Mouse (Mus musculus): ENCODE data around the gene Dydc1. TPM values are rescaled to one million over a fixed set of nuclear protein-coding genes. Genes with fewer than 3 reads are reported as not detected.

The Dydc1 gene
- polyA plus RNA-seq, 1 experiment from 2014 or later, result not detected

GRCm38 (mm10) chr14:41065168-41065567, 7.5 kb upstream of the Dydc1 start:
- no peak overlapping the region for H3K4me3 ChIP-seq
- no peaks in the 10 kb centered on the region for H3K27me3 ChIP-seq (replicated peaks)
- WGBS, result 57% methylated on average over 2 of the region's 2 CpGs
- H3K9me3 ChIP-seq, result no peaks in the 10 kb centered on the region
- H3K27ac ChIP-seq, result no peak overlapping the region
- no peak for ATAC-seq (ENCODE audit: low FRiP score, low read depth)
- H3K4me1 ChIP-seq, result no peaks in the 10 kb centered on the region
- no peak overlapping the region for H3K9ac ChIP-seq
- H3K4me2 ChIP-seq (replicated peaks), result no peak overlapping the region
- no peaks in the 10 kb centered on the region for H3K36me3 ChIP-seq

- no peak overlapping the region for H3K9ac ChIP-seq
- no peaks in the 10 kb centered on the region for H3K9me3 ChIP-seq
- H3K27me3 ChIP-seq (replicated peaks), result no peaks in the 10 kb centered on the region
- WGBS, result 7% methylated on average over 1 of the region's 1 CpGs
- no peak overlapping the region for H3K27ac ChIP-seq
- H3K4me3 ChIP-seq, result no peak overlapping the region
- no peak for ATAC-seq (ENCODE audit: low FRiP score, low read depth)
- no peaks in the 10 kb centered on the region for H3K4me1 ChIP-seq
- no peaks in the 10 kb centered on the region for H3K36me3 ChIP-seq
- H3K4me2 ChIP-seq (replicated peaks), result no peak overlapping the region
Measured at GRCm38 (mm10) chr14:41066416-41066815, 6.3 kb upstream of the Dydc1 start.

DNA sequence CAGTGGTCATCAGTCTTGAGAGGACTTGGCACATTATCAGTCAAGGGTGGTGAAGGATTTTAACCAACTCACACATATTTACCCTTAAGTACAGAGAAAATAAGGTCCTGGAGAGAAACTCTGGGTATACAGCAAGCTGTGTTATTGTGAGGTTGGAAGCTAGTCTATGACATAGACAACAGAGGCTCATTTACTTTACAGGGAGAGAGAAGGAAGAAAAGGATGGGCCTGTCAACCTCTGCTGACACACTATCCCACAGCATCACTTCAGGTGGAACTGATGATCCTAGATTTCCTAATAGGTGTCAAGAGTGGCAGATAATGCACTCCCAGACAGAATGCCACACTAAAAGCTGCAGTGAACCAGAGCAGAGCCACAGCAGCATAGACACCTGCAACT, 3.6 kb upstream of the Dydc1 start, which contains the start of gene Dydc2:
Dydc2 (minus strand) TSS at position 101 of the 400 bp plus-strand sequence.
- Histone ChIP-seq H3K9ac (no peak within 1 kb of the TSS), H3K27ac (no peak within 1 kb of the TSS), H3K4me2 (replicated peaks) (no peak within 1 kb of the TSS), H3K36me3 (no peaks in the 10 kb centered on the region), H3K27me3 (replicated peaks) (no peaks in the 10 kb centered on the region), H3K4me1 (peaks cover 5% of the 10 kb centered on the region; the same call in 1 of the 2 replicates), H3K9me3 (no peaks in the 10 kb centered on the region), H3K4me3 (no peak within 1 kb of the TSS)
- ATAC-seq (ENCODE audit: low FRiP score, low read depth), result no peak

- Histone ChIP-seq H3K9ac (no peak overlapping the region), H3K4me3 (no peak overlapping the region), H3K27ac (no peak overlapping the region), H3K36me3 (no peaks in the 10 kb centered on the region), H3K27me3 (replicated peaks) (no peaks in the 10 kb centered on the region), H3K4me1 (peaks cover 5% of the 10 kb centered on the region; the same call in 1 of the 2 replicates), H3K9me3 (no peaks in the 10 kb centered on the region), H3K4me2 (replicated peaks) (no peak overlapping the region)
- ATAC-seq (ENCODE audit: low FRiP score, low read depth), result no peak
- WGBS, result 86% methylated on average over 3 of the region's 3 CpGs
Measured at GRCm38 (mm10) chr14:41070343-41070742, 2.4 kb upstream of the Dydc1 start.

DNA sequence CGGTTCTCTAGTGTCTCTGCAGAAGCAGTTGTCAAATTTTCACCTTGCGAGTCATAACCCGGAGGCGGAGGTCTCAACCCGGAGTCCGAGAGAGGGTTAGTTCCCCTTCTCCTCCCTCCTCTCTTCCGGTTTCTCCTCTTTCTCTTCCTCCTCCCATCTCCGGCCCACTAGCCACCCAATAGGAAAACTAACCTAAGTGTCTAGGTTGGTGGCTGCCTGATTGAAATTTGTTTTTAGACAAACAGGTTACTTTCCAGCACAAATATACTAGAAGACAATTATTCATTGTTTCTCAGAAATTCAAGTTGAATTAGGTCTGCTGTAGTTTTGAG, 199 bp downstream of the Dydc1 start:
- Histone ChIP-seq H3K4me2 (replicated peaks) (peak overlapping the region; percentile 74), H3K9ac (0 out of 2 replicates have a peak overlapping the region, but pooled peaks have one; percentile 5), H3K36me3 (no peaks in the 10 kb centered on the region), H3K4me1 (peaks cover 5% of the 10 kb centered on the region; the same call in 1 of the 2 replicates), H3K4me3 (peak overlapping the region; percentile 38), H3K27me3 (replicated peaks) (no peaks in the 10 kb centered on the region), H3K27ac (no peak overlapping the region), H3K9me3 (no peaks in the 10 kb centered on the region)
- ATAC-seq (ENCODE audit: low FRiP score, low read depth), result no peak; the same call in 1 of the 2 replicates
- 2% methylated on average over 8 of the region's 8 CpGs for WGBS

- H3K27ac ChIP-seq, result no peak overlapping the region
- no peak for ATAC-seq (ENCODE audit: low FRiP score, low read depth)
- no peaks in the 10 kb centered on the region for H3K9me3 ChIP-seq
- H3K36me3 ChIP-seq, result no peaks in the 10 kb centered on the region
- no peaks in the 10 kb centered on the region for H3K27me3 ChIP-seq (replicated peaks)
- H3K9ac ChIP-seq, result no peak overlapping the region
- H3K4me2 ChIP-seq (replicated peaks), result no peak overlapping the region
- no peaks in the 10 kb centered on the region for H3K4me1 ChIP-seq
- WGBS, result 81% methylated on average over 2 of the region's 2 CpGs
- H3K4me3 ChIP-seq, result no peak overlapping the region
Measured at GRCm38 (mm10) chr14:41082408-41082807, 9.7 kb downstream of the Dydc1 start.

DNA sequence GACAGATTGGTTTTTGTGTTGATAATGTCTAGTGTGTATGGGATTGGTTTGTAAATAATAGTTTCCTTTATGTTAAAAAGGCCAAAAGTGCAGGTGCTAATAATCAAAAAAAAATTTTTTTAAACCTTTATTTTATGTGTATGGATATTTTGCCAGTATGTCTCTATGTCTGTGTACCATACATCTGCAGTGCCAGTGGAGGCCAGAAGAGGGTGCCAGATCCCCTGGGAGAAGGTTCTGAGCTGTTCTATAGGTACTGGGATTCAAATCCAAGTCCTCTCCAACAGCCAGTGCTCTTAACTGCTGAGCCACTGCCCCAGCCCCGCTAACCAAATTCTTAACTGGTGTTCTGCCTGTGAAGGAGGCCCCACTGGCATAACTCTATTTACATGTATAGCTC, 14.8 kb downstream of the Dydc1 start:
- Histone ChIP-seq H3K27ac (no peak overlapping the region), H3K4me1 (no peaks in the 10 kb centered on the region), H3K36me3 (no peaks in the 10 kb centered on the region), H3K9ac (no peak overlapping the region), H3K4me3 (no peak overlapping the region), H3K9me3 (no peaks in the 10 kb centered on the region), H3K4me2 (replicated peaks) (no peak overlapping the region), H3K27me3 (replicated peaks) (no peaks in the 10 kb centered on the region)
- ATAC-seq (ENCODE audit: low FRiP score, low read depth), result no peak
- 78% methylated on average over 1 of the region's 1 CpGs for WGBS

- no peak overlapping the region for H3K4me2 ChIP-seq (replicated peaks)
- H3K36me3 ChIP-seq, result no peaks in the 10 kb centered on the region
- H3K9me3 ChIP-seq, result no peaks in the 10 kb centered on the region
- no peak overlapping the region for H3K27ac ChIP-seq
- H3K4me3 ChIP-seq, result no peak overlapping the region
- no peak for ATAC-seq (ENCODE audit: low FRiP score, low read depth)
- H3K9ac ChIP-seq, result no peak overlapping the region
- 51% methylated on average over 8 of the region's 8 CpGs for WGBS
- no peaks in the 10 kb centered on the region for H3K27me3 ChIP-seq (replicated peaks)
- H3K4me1 ChIP-seq, result no peaks in the 10 kb centered on the region
Measured at GRCm38 (mm10) chr14:41090777-41091176, 18.1 kb downstream of the Dydc1 start.

DNA sequence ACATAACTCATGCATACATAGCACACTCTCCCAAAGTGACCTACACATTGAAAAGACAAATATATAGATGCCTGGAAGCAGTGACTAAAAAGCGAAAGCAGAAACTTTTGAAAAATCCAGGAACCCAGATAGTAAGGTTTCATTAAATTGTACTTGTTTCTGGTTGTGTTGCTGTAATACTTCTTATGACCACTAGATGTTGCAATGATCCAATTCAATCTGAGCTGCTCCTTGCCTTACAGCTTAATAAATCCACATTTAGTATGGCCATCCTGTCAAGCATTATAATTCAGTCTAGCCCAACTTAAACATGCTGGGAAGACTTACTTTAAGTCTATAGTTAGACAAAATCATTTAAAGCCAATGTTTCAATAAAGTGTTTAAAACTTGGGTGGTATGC, 21.4 kb downstream of the Dydc1 start:
- ATAC-seq (ENCODE audit: low FRiP score, low read depth), result no peak
- Histone ChIP-seq H3K9ac (no peak overlapping the region), H3K9me3 (no peaks in the 10 kb centered on the region), H3K4me1 (no peaks in the 10 kb centered on the region), H3K27me3 (replicated peaks) (no peaks in the 10 kb centered on the region), H3K36me3 (no peaks in the 10 kb centered on the region), H3K4me3 (no peak overlapping the region), H3K4me2 (replicated peaks) (no peak overlapping the region), H3K27ac (no peak overlapping the region)
- WGBS, result 55% methylated on average over 1 of the region's 1 CpGs

DNA sequence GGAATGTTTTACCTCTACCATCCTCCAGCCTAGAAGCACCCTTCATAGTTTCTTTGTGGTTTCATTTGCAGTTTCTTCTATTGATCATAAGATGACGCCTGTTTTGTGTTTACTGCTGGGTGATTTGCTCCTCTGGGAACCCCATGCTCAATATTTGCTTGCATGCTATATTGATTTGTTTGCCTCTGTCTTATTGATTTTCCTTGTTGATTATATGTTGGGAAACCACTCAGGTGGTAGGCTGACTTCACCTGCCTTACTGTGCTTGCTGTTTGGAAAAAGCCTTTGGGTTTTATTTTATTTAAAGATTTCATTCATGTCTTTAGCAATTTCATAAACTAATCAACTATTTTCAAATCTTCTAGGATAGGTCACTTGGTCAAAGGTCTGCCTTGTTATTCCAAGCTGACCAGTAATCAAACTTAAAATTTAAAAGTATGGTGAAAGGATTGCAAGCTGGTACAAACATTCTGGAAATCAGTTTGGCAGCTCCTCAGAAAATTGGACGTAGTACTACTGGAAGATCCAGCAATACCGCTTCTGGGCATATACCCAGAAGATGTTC, 23.7 kb downstream of the Dydc1 start:
- no peak overlapping the region for H3K4me2 ChIP-seq (replicated peaks)
- no peaks in the 10 kb centered on the region for H3K36me3 ChIP-seq
- H3K27ac ChIP-seq, result no peak overlapping the region
- no peaks in the 10 kb centered on the region for H3K27me3 ChIP-seq (replicated peaks)
- no peaks in the 10 kb centered on the region for H3K4me1 ChIP-seq
- no peaks in the 10 kb centered on the region for H3K9me3 ChIP-seq
- ATAC-seq (ENCODE audit: low FRiP score, low read depth), result no peak
- 90% methylated on average over 3 of the region's 3 CpGs for WGBS
- H3K4me3 ChIP-seq, result no peak overlapping the region
- no peak overlapping the region for H3K9ac ChIP-seq

DNA sequence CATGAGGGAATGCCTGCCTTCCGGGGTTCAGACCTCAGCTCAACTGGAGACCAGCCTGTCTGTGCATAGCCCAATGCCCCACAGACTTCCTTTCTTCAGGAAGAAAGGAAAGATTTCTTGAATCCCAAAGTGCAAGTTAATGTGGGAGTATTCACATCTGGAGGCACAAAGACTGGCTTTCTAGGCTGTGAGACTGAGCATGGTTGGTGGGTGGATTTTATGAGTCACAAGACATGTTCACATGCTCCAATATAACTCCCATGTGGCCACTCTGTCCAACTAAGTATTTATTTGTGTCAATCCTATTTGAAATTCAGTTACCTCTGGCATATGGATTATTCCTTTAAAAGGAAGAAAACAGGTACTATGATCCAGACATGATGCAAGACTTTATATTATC, 26.0 kb downstream of the Dydc1 start:
- ATAC-seq (ENCODE audit: low FRiP score, low read depth), result no peak
- no peaks in the 10 kb centered on the region for H3K4me1 ChIP-seq
- WGBS, result 82% methylated on average over 1 of the region's 1 CpGs

GRCm38 (mm10) chr14:41100712-41101111, 28.0 kb downstream of the Dydc1 start:
- Histone ChIP-seq H3K27ac (no peak overlapping the region), H3K4me1 (no peaks in the 10 kb centered on the region), H3K9me3 (no peaks in the 10 kb centered on the region), H3K27me3 (replicated peaks) (no peaks in the 10 kb centered on the region), H3K4me2 (replicated peaks) (no peak overlapping the region), H3K4me3 (no peak overlapping the region), H3K9ac (no peak overlapping the region), H3K36me3 (no peaks in the 10 kb centered on the region)
- ATAC-seq (ENCODE audit: low FRiP score, low read depth), result no peak
- 88% methylated on average over 3 of the region's 3 CpGs for WGBS

More for the DNA sequence above, 26.0 kb downstream of the Dydc1 start:
- Histone ChIP-seq H3K9me3 (no peaks in the 10 kb centered on the region), H3K27me3 (replicated peaks) (no peaks in the 10 kb centered on the region), H3K4me3 (no peak overlapping the region), H3K27ac (no peak overlapping the region), H3K9ac (no peak overlapping the region), H3K4me2 (replicated peaks) (no peak overlapping the region), H3K36me3 (no peaks in the 10 kb centered on the region)

DNA sequence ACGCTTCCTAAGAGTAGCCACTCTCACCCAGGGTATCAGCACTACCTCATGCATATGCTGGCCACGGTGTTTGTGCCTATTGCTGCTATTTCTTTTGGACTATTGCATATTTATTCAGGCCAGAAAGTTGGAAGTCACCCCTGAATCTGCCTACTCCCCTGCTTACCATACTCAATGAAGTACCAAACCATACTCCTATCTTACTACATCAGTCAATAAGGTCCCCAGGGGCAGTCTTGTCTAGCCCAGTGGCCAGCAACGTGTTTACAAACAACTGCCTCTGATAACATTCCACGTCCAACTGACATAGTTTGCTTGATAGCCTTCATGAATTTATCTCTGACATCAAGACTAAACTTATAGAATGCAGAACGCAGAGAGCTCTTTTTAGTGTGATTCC, 28.5 kb downstream of the Dydc1 start:
- Histone ChIP-seq H3K9ac (no peak overlapping the region), H3K9me3 (no peaks in the 10 kb centered on the region), H3K4me3 (no peak overlapping the region), H3K27ac (no peak overlapping the region), H3K4me1 (no peaks in the 10 kb centered on the region), H3K36me3 (no peaks in the 10 kb centered on the region), H3K4me2 (replicated peaks) (no peak overlapping the region), H3K27me3 (replicated peaks) (no peaks in the 10 kb centered on the region)
- WGBS, result 89% methylated on average over 5 of the region's 5 CpGs
- no peak for ATAC-seq (ENCODE audit: low FRiP score, low read depth)
